Mouse (Mus musculus): ENCODE data around the gene Hnrnpdl. TPM values are rescaled to one million over a fixed set of nuclear protein-coding genes. Genes with fewer than 3 reads are reported as not detected.
A peak's percentile ranks its signal among the peaks of the same experiment; 100 is the strongest.

Hnrnpdl gene
- total RNA-seq, 2 experiments from 2014 or later = 198 to 200 TPM

DNA sequence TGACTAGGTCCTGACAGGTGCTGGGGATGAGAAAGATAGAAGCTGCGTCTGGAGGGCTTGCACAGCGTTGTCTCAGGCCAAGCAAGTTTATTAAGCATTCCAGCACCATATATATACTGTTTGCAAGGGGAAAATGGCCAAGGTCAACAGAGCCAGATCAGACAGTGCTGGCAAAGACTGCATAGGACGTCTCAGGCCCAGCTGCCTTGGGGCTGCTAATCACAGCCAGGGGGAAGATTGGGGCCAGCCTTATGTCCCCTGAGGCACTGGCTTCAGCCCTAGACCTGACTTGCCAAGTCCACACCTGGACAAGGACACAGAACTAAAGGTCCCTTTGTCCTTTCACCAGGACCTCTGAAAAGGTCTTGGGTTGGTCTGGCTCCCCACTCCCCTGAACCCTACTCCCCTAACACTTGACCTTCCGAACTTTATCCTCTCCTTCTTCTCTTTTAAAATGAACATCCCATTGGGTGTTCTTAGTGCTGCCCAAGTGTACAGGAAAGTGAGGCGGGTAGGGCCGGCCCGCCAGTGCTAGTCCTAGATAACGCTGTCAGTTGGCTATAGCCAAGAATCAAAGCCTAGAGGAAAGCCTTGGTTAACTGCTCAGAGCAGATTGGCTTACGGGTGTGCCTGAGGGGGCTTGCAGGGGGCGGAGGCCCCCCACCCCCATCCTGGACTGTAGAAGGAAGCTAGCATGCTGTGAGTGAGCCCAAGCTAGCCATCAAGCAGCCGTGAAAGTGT, 15.5 kb upstream of the Hnrnpdl start:
- intact Hi-C loops (cut with DNase I) = no loop called here

DNA sequence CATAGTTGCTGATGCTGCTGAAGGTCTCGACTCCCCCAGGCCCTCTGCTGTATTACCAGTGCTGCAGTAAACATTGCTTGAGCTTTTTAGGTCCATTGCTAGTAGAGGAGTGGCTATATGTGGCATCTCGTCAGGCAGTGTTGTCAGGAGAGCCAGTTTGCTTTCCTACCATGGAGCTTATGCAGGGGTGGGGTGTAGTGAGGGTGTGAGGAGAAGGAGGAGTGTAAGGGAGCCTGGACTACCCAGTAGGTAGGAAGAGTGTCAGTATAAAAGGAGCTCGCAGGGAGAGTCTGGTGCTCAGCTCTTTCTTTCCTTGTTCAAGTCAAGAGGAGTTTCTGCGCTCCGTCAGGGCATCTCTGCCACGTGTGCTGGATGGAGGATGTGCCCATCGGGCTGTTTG, 13.3 kb upstream of the Hnrnpdl start:
- DNase-seq (ENCODE audit: extremely low spot score in 1 of 2, low spot score in 2 of 2) = no peak
- intact Hi-C loops (cut with DNase I) = no loop called here

More for the DNA sequence above, 15.5 kb upstream of the Hnrnpdl start:
- DNase-seq (ENCODE audit: extremely low spot score in 1 of 2, low spot score in 2 of 2) = no peak

DNA sequence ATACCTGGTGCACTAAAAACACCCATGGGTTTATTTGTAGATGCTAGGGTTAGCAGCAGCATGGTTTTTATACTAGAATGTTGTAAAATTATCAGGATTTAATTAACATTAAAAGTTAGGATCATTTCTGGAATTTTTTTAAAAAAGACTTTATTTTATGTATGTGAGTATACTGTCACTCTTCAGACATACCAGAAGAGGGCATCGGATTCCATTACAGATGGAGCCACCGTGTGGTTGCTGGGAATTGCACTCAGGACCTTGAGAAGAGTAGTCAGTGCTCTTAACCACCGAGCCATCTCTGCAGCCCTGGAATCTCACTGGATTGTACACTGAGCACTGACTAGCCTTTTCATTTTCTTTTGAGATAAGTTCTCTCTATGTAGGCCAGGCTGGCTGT, 10.4 kb upstream of the Hnrnpdl start:
- no peak for DNase-seq (ENCODE audit: extremely low spot score in 1 of 2, low spot score in 2 of 2)
- intact Hi-C loops (cut with DNase I) = no loop called here

- DNase-seq (ENCODE audit: extremely low spot score in 1 of 2, low spot score in 2 of 2) = no peak
- intact Hi-C loops (cut with DNase I) = no loop called here
Measured at GRCm38 (mm10) chr5:100047871-100048270, 8.4 kb upstream of the Hnrnpdl start.

DNA sequence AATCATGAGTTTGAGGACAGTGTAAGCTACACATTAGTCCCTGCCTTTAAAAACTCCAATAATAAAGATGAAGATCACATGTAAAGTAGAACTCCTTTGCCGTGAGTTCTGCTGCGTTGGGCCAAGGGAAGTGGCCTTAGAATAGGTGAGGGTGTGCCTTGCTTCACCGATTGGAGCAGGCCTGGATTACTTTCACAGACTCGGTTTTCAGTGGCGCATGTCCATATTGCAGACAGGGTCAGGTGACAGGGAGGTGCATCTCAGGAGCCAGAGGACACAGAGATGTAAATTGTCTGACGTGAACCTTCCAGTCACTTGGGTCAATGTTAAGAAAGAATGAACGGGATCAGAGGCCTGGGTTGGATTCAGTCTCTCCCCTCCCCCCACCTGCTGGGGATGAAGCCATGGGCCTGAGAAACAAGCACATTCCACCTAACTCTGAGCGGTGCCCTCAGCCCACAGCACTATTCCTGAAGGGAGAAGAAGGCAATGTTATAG, 7.7 kb upstream of the Hnrnpdl start:
- no peak for DNase-seq (ENCODE audit: extremely low spot score in 1 of 2, low spot score in 2 of 2)
- intact Hi-C loops (cut with DNase I) = no loop called here

DNA sequence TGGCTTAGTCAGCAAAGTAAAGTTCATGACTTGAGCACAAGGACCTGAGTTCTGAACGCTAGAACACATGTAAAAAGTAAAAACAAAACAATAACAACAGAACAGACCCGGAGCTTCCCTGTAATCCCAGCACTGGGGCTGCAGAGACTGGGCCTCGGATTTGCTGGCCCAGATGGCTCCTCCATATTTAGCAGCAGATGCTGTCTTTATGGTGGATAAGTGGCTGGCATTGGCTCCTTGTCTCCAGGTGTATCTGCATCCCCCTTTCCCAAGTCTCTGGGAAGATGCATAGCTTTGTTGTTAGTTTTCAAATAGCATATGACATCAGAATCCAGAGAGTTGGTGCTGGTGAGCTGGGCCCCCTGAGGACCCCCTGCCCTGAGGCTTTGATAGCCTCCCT, 6.6 kb upstream of the Hnrnpdl start:
- no peak for DNase-seq (ENCODE audit: extremely low spot score in 1 of 2, low spot score in 2 of 2)
- intact Hi-C loops (cut with DNase I) = no loop called here

- intact Hi-C loops (cut with DNase I) = no loop called here
- no peak for DNase-seq (ENCODE audit: extremely low spot score in 1 of 2, low spot score in 2 of 2)
Measured at GRCm38 (mm10) chr5:100044621-100045020, 5.2 kb upstream of the Hnrnpdl start.

GRCm38 (mm10) chr5:100044030-100044429, 4.6 kb upstream of the Hnrnpdl start:
- DNase-seq (ENCODE audit: extremely low spot score in 1 of 2, low spot score in 2 of 2) = no peak
- intact Hi-C loops (cut with DNase I) = no loop called here

- intact Hi-C loops (cut with DNase I) = no loop called here
- DNase-seq (ENCODE audit: extremely low spot score in 1 of 2, low spot score in 2 of 2) = peak in 1 of 2 experiments; percentile 71
Measured at GRCm38 (mm10) chr5:100043361-100043760, 3.9 kb upstream of the Hnrnpdl start.

GRCm38 (mm10) chr5:100042467-100042866, 3.0 kb upstream of the Hnrnpdl start:
- intact Hi-C loops (cut with DNase I) = no loop called here

GRCm38 (mm10) chr5:100041272-100041671, 1.8 kb upstream of the Hnrnpdl start:
- intact Hi-C loops (cut with DNase I) = no loop called here
- DNase-seq (ENCODE audit: extremely low spot score in 1 of 2, low spot score in 2 of 2) = no peak

More at GRCm38 (mm10) chr5:100042467-100042866, 3.0 kb upstream of the Hnrnpdl start:
- DNase-seq (ENCODE audit: extremely low spot score in 1 of 2, low spot score in 2 of 2) = no peak

GRCm38 (mm10) chr5:100040281-100040784, 869 bp upstream of the Hnrnpdl start:
- intact Hi-C loops (cut with DNase I) = no loop called here
- peak in 1 of 2 experiments; percentile 46 for DNase-seq (ENCODE audit: extremely low spot score in 1 of 2, low spot score in 2 of 2)

- intact Hi-C loops (cut with DNase I) = loop anchor here (2.0 to 10.0 kb wide), 2 partner anchors 60 to 834 kb away; partner anchors contain the start of genes 4930524J08Rik and Hnrnpd
- peak; percentile 94 to 97 for DNase-seq (ENCODE audit: extremely low spot score in 1 of 2, low spot score in 2 of 2)
Measured at GRCm38 (mm10) chr5:100038714-100039601, 506 bp downstream of the Hnrnpdl start.

DNA sequence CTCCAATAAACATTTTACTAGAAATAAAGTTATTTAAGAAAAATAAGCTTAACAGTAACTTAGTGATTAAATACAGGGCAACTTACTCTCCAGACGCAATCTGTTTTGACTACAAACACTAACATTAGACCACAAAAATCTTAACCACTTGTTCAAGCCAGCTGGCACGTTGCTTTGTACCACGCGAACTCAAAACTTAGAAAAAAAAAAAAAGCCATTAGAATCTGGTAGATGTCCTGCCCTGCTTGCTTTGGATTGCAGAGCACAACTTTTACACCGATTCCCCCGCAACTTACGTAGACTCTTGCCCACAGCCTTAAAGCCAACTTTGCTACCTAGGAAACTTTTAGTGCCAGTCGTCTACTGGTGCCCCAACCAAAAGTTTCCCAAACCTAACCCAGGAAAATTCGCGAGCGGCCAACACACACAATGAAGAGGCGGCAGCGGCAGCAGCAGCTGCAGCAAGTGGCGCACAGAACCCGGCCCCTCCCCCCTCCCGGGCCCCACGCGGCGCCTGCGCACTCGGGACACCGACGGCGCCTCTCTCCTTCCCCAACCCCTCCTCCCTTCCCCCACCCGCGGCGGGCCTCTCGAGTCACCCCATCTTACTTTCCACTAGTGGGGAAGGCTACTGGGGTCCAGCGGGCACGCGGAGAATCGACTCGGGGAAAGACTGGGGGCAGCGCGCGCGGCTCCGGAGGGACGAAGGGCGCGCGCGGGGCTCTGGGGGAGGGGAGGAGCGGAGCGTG, 1.3 kb downstream of the Hnrnpdl start:
- peak; percentile 83 to 95 for DNase-seq (ENCODE audit: extremely low spot score in 1 of 2, low spot score in 2 of 2)
- intact Hi-C loops (cut with DNase I) = loop anchor here (2.0 to 10.0 kb wide), 2 partner anchors 59 to 833 kb away; partner anchors contain the start of genes 4930524J08Rik and Hnrnpd

DNA sequence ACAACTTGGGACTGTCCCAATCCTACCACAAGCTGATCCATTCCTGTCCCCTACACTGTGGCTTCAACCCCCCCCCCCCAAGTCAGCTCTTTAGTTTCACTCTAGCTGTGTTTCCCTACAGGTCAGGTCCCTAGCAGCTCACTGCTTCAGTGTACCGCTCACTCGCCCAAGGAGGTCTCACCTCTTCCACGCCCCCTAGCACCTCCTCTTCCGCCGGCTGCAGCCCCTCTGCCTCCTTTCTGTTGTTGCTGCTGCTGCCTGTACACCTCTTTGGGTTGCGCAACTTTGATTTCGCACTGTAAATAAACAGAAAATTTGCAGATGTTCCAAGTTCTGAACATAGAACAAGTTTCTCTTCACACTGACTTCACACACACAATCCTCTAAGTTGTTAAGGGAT, 2.8 kb downstream of the Hnrnpdl start:
- DNase-seq (ENCODE audit: extremely low spot score in 1 of 2, low spot score in 2 of 2) = no peak
- intact Hi-C loops (cut with DNase I) = loop anchor here (10.0 kb wide), 1 partner anchor 832 kb away; no protein-coding TSS in a partner anchor

- intact Hi-C loops (cut with DNase I) = loop anchor here (10.0 kb wide), 1 partner anchor 831 kb away; no protein-coding TSS in a partner anchor
- no peak for DNase-seq (ENCODE audit: extremely low spot score in 1 of 2, low spot score in 2 of 2)
Measured at GRCm38 (mm10) chr5:100035950-100036349, 3.5 kb downstream of the Hnrnpdl start.

GRCm38 (mm10) chr5:100032646-100033045, 6.8 kb downstream of the Hnrnpdl start:
- intact Hi-C loops (cut with DNase I) = loop anchor here (10.0 kb wide), 1 partner anchor 828 kb away; no protein-coding TSS in a partner anchor
- no peak for DNase-seq (ENCODE audit: extremely low spot score in 1 of 2, low spot score in 2 of 2)

- intact Hi-C loops (cut with DNase I) = loop anchor here (10.0 kb wide), 1 partner anchor 827 kb away; no protein-coding TSS in a partner anchor
- no peak for DNase-seq (ENCODE audit: extremely low spot score in 1 of 2, low spot score in 2 of 2)
Measured at GRCm38 (mm10) chr5:100032107-100032506, 7.4 kb downstream of the Hnrnpdl start.
